Mouse (Mus musculus): Measurements from ENCODE around the gene Defb20.
A peak's percentile ranks its signal among the peaks of the same experiment; 100 is the strongest.

Gene Defb20

GRCm38 (mm10) chr2:152500204-152500862 is 23.5 kb downstream of the Defb20 start:
- no peak for DNase-seq (ENCODE audit: low read depth)

DNA sequence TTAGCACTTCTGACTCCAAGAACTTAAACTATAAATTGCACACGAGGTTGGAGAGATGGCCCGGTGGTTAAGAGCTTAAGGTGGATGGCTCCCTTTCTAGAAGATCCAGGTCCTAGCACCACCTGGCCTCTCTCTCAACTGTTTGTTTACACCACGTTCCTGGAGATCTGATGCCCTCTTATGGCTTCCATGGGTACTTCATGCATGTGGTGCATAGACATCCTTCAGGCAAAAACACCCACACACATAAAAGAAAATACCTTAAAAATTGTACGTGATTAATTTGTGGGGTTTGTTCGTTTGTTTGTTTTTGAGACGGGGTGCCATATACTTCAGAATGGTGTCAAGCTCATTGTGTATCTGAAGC is 24.0 kb downstream of the Defb20 start:
- peak; percentile 29 for DNase-seq (ENCODE audit: low read depth)

DNA sequence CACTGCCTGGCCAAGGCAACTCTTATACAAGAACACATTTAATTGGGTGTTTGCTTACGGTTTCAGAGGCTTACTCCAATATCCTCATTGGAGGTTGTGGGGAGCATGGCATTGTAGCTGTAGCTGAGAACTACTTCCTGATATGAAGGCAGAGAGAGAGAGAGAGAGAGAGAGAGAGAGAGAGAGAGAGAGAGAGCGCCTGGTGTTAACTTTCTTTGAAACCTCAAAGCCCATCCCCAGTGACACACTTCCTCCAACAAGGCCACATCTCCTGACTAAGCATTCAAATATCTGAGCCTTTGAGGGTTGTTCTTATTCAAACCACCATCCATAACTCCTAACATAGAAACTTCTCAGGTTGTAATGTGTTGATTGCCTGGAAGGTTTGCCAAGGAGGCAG is 27.1 kb downstream of the Defb20 start:
- DNase-seq (ENCODE audit: low read depth): peak; percentile 74

- DNase-seq (ENCODE audit: low read depth): no peak
Measured at GRCm38 (mm10) chr2:152511592-152511991, 34.7 kb downstream of the Defb20 start, which contains the start of gene Defb26. TSS of gene Defb26 (minus strand) at chr2:152511692.

DNA sequence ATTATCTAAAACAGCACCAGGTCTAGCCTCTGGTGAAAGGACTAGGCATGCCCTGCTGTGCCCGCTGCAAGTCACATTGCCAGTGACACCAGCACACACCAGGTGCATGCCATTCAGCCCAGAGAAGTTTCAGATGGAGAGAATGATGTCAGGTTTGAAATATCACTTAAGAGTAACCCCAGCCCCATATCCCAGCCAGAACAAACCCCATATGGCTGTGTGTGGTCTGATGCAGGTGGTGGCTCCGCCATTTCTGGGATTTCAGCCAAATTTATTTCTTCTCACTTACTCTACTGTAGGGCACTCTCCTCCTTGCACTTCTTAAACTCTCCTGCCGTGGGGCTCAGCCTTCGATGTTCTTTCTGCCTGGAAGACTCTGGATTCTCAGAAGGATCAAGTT is 39.2 kb downstream of the Defb20 start:
- DNase-seq (ENCODE audit: low read depth): no peak

GRCm38 (mm10) chr2:152517981-152518380 is 41.1 kb downstream of the Defb20 start, which contains the start of gene Defb28:
TSS of gene Defb28 (plus strand) at chr2:152518255.
- DNase-seq (ENCODE audit: low read depth): peak; percentile 15

Data from 416B (cell line).